Mouse (Mus musculus): ENCODE results near the gene Rnf24.

DNA sequence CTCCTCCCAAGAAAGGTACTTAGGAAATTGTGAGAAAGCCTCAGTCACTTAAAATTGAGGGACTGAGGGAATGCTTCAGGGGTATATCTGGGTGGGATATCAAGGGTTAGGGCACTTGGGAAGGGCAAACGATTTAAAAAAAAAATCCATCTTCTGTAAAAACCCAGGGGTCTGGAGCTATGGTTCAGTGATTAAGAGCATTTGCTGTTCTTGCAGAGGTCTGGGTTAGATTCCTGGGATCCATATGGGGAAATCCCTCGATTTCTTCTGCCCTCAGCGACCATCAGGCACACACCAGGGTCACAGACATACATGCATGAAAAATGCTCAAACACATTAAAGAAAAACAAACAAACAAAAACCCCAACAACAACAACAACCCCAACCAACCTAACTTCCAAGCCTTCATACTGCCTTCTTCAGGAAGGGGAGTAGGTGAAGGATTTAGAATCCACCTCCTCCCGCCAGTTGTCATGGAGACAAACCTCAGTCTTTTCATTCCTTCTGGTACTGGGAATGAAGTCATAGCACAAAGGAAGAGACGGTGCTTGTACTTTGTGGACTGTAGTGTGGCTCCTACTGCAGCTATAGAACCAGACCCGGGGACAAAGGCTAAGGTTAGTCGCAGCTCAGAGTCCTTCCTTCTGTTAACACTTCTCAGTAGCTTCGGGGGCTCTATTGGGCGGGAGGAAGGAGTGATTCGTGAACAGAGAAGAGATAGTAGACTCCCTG, 91.0 kb downstream of the Rnf24 start:
- no peak for TF ChIP-seq POLR2A (IDR thresholded peaks at IDR 0.05; ENCODE audit: low read depth, low read length)
- TF ChIP-seq CTCF (IDR thresholded peaks at IDR 0.05; ENCODE audit: borderline replicate concordance, insufficient read depth, low read length): no peak

Measured in embryonic fibroblast, embryonic 13.5 days (primary cell).